Mouse (Mus musculus): Measurements from ENCODE around the gene Afap1.

The Afap1 gene

GRCm38 (mm10) chr5:35893093-35893804 lies at the start of gene Afap1:
Gene Afap1 (plus strand): TSS chr5:35893319.
- peak; percentile 100 for DNase-seq (ENCODE audit: low read depth)

- peak; percentile 33 for DNase-seq (ENCODE audit: low read depth)
Observed at GRCm38 (mm10) chr5:35851485-35851884, 41.6 kb upstream of the Afap1 start.

- DNase-seq (ENCODE audit: low read depth) = no peak
Observed at GRCm38 (mm10) chr5:35853463-35853862, 39.7 kb upstream of the Afap1 start.

DNA sequence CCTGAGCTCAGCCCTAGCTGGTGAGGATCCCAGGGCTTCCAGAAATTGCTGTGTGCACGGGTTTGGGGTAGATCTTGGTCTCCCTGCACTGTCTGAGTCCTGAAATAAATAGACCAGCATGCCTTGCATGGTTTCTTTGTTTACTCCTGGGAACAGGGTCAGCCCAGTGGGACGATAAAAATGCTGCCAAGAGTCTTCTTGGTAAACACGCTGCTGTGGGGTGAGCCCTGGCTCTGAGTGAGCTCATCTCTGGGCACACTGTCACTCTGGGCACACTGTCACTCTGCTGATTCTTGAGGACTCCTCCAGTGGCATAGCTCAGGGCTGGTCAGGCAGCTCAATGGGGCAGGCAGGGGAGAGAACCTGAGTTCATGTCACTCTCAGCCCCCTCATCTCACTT lies 36.9 kb upstream of the Afap1 start:
- DNase-seq (ENCODE audit: low read depth) = no peak

GRCm38 (mm10) chr5:35858069-35858468 lies 35.0 kb upstream of the Afap1 start:
- DNase-seq (ENCODE audit: low read depth) = peak; percentile 79

GRCm38 (mm10) chr5:35861456-35861855 lies 31.7 kb upstream of the Afap1 start:
- peak; percentile 22 for DNase-seq (ENCODE audit: low read depth)

DNA sequence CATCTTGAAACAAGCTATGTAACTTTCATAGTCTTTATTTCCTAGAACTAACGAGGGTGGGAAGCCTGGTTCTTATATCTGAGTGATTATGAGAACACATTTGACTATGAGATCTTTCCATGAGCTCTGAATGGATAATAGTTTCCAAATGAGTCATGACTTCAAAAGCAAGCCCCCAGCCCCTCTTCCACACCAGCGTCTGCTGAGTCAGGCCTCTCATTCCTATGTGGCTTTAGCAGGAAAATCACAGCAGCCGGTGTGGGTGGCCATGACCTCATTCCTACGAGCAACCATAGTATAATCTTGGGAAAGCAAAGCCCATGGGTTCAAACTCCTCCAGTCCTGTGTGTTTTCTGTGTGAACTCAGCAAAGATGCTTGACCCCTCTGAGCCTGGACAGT lies 23.1 kb upstream of the Afap1 start:
- DNase-seq (ENCODE audit: low read depth) = peak; percentile 24

DNA sequence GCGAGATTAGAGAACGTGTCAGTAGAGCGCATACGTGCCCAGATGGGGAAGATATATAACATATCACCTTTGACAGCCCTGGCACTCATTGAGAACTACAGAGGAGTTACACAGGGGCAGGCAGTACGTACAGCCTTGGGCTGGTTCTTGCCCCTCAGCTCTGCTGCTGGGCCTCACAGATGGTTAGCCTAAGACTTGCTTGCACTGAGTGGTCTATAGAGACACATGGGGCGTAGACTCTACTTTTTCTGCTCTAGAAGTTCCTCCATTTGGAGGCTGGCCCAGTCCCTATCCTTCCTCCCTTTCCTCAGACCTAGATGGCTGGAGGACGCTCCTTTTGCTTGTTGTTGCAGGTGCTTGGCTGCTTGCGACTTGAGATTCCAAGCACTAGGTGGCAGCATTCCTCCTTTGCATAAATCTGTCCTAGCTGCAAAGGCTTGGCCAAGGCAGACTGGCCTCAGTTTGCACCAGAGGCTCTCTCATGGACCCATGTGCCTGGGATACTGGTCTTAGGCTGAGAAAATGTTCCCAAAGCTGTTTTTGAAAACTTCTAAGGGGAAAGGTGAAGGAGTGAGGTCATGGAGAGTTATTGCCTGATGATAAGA lies 22.6 kb upstream of the Afap1 start:
- DNase-seq (ENCODE audit: low read depth) = peak; percentile 88

DNA sequence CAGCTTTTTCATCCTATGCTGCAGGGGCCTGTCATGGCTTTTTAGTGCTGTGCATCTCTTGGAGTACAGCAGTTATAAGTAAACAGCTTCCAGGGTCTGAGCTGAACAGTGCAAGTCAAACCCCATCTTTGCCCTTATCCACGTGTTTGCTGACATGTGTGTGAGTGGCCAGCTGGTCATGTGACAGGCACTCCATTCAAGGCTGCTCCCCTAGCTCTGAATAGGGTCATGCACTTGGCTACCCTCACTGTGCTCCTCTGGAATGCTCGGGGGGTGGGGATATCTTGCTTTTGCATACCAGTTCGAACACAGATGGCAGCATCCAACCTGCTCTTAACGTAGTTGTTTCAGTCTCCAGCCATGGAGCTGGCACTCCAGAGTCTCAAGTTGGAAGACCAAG lies 19.7 kb upstream of the Afap1 start:
- DNase-seq (ENCODE audit: low read depth) = peak; percentile 46

DNA sequence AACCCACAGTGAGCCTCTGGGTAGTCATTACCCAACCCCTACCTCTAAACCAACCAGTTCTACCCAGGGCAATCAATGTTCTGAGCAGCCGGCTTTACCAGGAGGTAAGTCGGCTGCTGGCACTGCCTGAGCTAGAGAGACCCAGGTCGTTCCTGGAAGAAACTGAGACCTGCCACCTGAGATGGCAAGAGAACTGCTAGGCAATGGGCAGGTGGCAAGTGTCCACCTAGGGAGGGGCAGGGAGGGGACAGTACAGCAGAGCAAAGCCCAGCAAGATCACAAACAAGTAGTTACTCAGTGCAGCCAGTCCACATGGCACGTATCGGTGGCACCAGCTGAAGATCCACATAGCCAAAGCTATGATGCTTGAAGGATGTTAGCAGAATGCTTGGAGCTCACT lies 16.9 kb upstream of the Afap1 start:
- DNase-seq (ENCODE audit: low read depth) = no peak

- DNase-seq (ENCODE audit: low read depth) = no peak
Observed at GRCm38 (mm10) chr5:35879199-35879598, 13.9 kb upstream of the Afap1 start.

DNA sequence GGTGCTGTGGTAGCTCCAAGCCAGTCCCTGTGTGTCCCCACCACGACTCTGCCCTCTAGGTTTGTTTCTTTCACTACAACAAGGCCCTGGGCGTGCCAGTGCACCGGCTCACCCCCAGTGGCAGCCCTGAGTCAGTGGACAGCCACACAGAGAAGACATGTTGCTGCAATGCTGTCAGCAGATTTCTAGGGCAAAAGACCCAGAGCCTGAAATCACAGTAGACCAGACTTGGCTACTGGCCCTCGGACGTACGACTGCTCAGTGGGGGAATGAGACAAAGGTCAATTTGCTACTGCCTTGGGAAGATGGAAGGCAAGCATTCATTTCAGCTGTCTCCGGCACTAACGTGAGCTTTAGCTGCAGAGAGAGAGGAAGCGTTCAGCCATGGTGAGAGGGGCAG lies 10.7 kb upstream of the Afap1 start:
- DNase-seq (ENCODE audit: low read depth) = peak; percentile 51

- peak; percentile 55 for DNase-seq (ENCODE audit: low read depth)
Observed at GRCm38 (mm10) chr5:35884262-35884661, 8.9 kb upstream of the Afap1 start.

DNA sequence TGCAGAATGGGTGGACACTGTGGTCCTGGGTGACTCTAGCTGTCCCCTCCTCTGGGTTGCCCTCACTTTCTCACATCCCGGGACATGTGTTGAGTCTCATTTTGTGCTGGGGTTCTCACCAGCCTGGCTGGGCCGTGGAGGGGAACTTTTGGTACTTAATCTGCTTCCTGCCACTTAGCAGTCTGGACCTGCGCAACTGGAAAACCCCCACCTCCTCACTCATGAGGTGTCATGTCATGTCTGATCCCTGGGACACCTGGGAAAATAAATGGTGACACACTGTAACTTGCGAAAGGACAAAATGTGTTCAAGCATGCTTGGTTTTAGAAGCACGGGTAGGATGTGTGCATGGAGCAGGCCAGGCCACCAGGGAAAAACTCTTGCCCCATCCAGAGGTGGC lies 8.4 kb upstream of the Afap1 start:
- no peak for DNase-seq (ENCODE audit: low read depth)

GRCm38 (mm10) chr5:35888959-35889358 lies 4.2 kb upstream of the Afap1 start:
- DNase-seq (ENCODE audit: low read depth) = peak; percentile 66

GRCm38 (mm10) chr5:35889641-35890040 lies 3.5 kb upstream of the Afap1 start:
- peak; percentile 53 for DNase-seq (ENCODE audit: low read depth)

DNA sequence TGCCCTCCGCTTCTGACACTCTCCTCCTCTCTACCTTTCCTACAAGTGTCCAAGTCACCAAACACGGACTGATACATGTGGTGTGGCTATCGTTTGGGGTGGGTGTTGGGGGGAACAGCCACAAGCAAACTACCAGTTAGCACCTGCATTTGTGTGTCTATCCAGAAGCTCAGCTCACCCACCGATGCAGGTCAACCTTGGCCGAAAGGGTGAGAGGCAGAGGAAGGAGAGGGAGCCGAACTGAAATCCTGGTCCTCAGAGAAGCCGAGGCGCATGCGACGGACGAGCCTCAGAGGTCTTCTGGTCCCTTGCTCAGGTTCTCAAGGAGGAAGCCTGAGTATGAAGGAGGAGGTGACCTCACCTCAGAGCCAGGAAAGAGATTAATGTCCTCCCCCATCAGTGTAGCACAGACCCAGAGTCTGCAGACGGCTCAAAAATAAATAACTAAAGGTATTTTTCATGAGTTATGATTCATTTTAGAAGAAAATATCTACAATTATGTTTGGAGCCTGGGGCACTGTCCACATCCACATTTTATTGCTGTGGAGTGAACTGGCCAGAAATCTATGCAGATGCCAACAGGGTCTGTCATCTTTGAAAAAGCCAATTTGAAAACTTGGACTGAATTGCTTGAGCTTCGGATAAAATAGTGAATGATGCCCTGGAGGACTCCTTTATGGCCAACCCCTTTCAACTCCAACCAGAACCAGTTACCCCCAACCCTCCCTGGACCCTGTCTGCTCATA lies 2.0 kb upstream of the Afap1 start:
- peak; percentile 77 for DNase-seq (ENCODE audit: low read depth)

GRCm38 (mm10) chr5:35892363-35892762 lies 756 bp upstream of the Afap1 start:
- no peak for DNase-seq (ENCODE audit: low read depth)

DNA sequence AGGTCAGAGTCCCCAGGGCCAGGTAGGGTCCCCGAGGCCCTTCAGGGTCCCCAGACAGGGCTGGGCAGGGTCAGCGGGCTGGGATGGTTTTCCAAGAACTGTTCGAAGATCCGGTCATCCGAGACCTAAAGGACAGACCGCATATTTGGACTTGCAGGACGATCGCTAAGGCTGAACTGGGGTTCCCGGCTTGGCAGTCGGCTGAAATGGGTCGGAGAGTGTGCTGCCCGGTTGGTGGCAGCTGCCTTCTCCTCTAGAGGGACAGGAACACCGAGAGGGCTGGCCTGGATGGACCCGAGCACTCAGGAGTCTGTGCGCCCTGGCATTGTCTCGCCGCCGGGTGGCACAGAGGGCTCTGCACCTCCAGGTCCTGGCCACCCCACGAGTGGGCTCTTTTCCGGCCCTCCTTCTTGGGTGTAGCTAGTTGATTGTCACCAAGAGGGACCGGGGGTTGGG lies 714 bp downstream of the Afap1 start:
- peak; percentile 60 for DNase-seq (ENCODE audit: low read depth)

DNA sequence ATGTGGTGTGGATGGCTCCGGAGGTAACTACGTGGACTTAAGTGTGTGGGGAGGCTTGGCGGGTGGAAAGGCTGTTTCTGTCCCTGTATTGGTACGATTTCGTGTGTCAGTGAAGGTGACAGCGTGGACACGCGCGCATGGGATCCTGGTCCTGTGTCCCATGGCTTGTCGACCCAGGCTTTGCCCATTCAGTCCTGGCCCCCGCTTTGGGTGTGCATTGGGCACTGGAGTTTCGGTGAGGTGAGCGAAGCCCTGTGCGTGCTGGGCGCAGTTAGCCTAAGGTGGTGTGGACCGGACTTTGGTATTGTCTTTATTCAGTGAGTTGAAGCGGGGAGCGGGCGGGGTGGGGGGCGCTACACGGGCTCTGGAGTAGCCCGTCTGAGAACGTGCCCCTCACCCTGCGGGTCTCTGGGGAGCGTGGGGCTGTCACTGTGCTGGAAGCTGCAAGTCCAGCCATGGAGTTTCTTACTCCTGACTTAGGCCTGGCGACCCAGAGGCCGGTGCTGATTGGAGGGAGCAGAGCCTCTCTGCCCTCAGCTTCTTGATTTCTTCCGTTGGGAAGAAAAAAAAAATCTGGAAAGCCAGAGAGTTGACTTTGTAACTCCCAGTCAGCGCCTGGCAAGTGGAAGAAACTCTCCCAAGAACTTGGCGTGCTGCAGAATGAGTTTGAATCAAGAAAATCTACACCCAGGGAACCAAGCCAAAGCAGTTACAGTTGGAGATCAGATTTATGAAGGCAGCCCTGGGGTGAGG lies 1.4 kb downstream of the Afap1 start:
- DNase-seq (ENCODE audit: low read depth) = peak; percentile 90

- DNase-seq (ENCODE audit: low read depth) = no peak
Observed at GRCm38 (mm10) chr5:35895926-35896325, 2.8 kb downstream of the Afap1 start.

DNA sequence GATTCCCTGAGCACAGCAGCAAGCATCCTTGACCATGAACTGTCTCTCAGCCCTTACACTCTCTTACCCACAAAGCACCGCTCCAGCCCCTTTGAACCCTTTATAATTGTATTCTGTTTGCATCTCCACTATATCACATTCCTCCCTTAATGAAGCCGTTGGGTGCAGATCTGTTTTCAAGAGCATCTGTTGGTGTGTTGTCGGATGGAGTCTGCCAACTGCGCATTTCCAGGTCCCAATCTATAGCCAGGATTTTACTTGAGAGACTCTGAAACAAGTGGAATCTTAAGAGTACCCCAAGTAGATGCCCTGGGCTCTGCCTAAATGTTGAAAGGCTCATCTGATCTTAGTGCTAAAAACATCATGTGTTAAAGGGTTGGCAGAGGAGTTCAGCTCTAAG lies 3.4 kb downstream of the Afap1 start:
- DNase-seq (ENCODE audit: low read depth) = no peak
